Mouse (Mus musculus): ENCODE results near the gene Zdhhc6. TPM values are rescaled to one million over a fixed set of nuclear protein-coding genes. Genes with fewer than 3 reads are reported as not detected.

Gene Zdhhc6
- polyA plus RNA-seq (2016; fragmentation: Nextera tagmentation; extraction: Ambion mirVana): 88.4 and 90.1 TPM in 2 replicates

DNA sequence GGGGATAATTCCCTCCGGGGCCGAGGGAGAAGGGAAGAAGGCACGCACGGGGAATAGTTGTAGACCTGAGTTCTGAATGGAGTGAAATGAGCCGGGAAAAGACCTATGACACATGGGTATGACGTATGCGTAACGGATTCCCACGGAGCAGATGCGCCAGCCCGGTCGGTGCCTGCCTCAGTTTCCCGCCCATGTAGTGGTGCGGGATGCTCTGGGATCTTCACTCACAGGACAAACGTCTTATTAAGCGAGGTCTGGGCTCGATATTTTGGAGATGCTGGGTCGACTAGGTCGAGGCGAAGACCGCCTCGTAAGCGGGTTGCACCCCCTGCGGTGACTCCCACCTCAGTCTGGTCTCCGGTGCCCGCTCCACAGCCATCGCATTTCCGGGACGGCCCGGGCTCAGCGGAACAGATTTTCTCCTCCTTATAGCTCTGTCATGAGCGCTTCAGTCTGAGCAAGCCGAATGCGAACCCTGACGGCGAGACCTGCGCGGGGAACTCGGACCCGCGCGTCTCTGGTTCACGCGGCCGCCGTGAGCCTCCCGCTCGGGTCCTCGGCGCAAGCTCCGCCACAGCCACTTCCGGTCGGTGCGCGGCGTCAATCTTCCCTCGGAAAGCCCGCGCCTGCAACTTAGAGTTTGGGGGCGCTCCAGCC is at the start of gene Zdhhc6:
TSS of gene Zdhhc6 (minus strand) at position 581 of the 657 bp plus-strand sequence.
- no peaks in the 10 kb centered on the region for H3K9me3 ChIP-seq (replicated peaks)
- peak within 1 kb of the TSS; percentile 83 for H3K9ac ChIP-seq
- H3K27me3 ChIP-seq: no peaks in the 10 kb centered on the region
- H3K36me3 ChIP-seq: peaks cover 14% of the 10 kb centered on the region
- ATAC-seq (ENCODE audit: low FRiP score): peak; percentile 85
- H3K4me2 ChIP-seq (replicated peaks): peak within 1 kb of the TSS; percentile 97
- H3K4me3 ChIP-seq: peak within 1 kb of the TSS; percentile 84
- H3K27ac ChIP-seq: peak within 1 kb of the TSS; percentile 80
- H3K4me1 ChIP-seq: peaks cover 26% of the 10 kb centered on the region
- under 1% methylated on average over 58 of the region's 60 CpGs for WGBS

GRCm38 (mm10) chr19:55362606-55363005 is 46.8 kb upstream of the Zdhhc6 start:
- Histone ChIP-seq H3K9me3 (replicated peaks) (no peaks in the 10 kb centered on the region), H3K27me3 (no peaks in the 10 kb centered on the region), H3K36me3 (no peaks in the 10 kb centered on the region), H3K4me1 (no peaks in the 10 kb centered on the region), H3K9ac (no peak overlapping the region), H3K27ac (no peak overlapping the region), H3K4me3 (no peak overlapping the region), H3K4me2 (replicated peaks) (no peak overlapping the region)
- WGBS: 95% methylated on average over 9 of the region's 9 CpGs
- no peak for ATAC-seq (ENCODE audit: low FRiP score)

DNA sequence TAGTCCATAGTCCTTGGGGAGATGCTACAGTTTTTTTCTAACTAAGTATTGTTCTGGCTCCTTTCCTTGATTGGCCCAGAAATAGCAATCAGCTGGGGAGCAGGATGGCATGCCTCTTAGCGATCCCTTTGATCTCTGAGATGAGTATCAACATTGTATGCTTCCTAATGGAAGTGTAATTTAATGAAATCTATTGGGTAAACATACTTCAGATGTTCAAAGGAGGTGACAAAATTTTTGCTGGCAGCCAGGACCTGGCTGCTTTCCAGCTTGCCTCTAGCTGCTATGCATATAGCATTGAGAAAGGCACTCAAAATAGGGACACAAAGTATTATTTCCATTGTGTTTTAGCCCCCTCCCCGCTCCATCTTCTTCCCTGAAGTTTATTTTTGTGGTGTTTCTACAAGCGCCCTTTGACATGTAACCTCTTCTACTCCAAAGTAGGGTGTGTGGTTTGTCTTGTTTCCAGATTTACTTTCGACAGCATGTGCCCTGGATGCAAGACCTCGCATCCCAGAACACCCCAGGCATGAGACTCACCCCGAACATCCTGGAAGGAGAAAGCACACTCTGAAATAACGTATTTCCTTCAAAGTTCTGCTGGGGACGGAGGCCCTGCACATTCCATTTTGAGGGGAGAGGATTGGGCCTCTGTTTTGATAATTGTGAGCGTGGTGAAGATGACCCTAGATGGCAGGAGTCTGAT is 35.0 kb upstream of the Zdhhc6 start:
- H3K4me3 ChIP-seq: no peak overlapping the region
- no peaks in the 10 kb centered on the region for H3K4me1 ChIP-seq
- no peak for ATAC-seq (ENCODE audit: low FRiP score)
- H3K9ac ChIP-seq: no peak overlapping the region
- no peak overlapping the region for H3K4me2 ChIP-seq (replicated peaks)
- no peaks in the 10 kb centered on the region for H3K9me3 ChIP-seq (replicated peaks)
- 76% methylated on average over 9 of the region's 9 CpGs for WGBS
- no peaks in the 10 kb centered on the region for H3K36me3 ChIP-seq
- H3K27ac ChIP-seq: no peak overlapping the region
- H3K27me3 ChIP-seq: no peaks in the 10 kb centered on the region

- Histone ChIP-seq H3K27me3 (no peaks in the 10 kb centered on the region), H3K36me3 (no peaks in the 10 kb centered on the region), H3K4me3 (no peak overlapping the region), H3K4me2 (replicated peaks) (no peak overlapping the region), H3K9ac (no peak overlapping the region), H3K4me1 (no peaks in the 10 kb centered on the region), H3K27ac (no peak overlapping the region), H3K9me3 (replicated peaks) (no peaks in the 10 kb centered on the region)
- WGBS: 88% methylated on average over 3 of the region's 3 CpGs
- ATAC-seq (ENCODE audit: low FRiP score): no peak
Observed at GRCm38 (mm10) chr19:55348187-55348586, 32.4 kb upstream of the Zdhhc6 start.

GRCm38 (mm10) chr19:55343274-55343673 is 27.4 kb upstream of the Zdhhc6 start:
- WGBS: 90% methylated on average over 9 of the region's 9 CpGs
- Histone ChIP-seq H3K4me1 (0 out of 2 replicates have a peak, but pooled peaks cover 2% of the 10 kb centered on the region), H3K9ac (no peak overlapping the region), H3K27ac (no peak overlapping the region), H3K4me3 (no peak overlapping the region), H3K4me2 (replicated peaks) (no peak overlapping the region), H3K27me3 (no peaks in the 10 kb centered on the region), H3K9me3 (replicated peaks) (no peaks in the 10 kb centered on the region), H3K36me3 (no peaks in the 10 kb centered on the region)
- no peak for ATAC-seq (ENCODE audit: low FRiP score)

DNA sequence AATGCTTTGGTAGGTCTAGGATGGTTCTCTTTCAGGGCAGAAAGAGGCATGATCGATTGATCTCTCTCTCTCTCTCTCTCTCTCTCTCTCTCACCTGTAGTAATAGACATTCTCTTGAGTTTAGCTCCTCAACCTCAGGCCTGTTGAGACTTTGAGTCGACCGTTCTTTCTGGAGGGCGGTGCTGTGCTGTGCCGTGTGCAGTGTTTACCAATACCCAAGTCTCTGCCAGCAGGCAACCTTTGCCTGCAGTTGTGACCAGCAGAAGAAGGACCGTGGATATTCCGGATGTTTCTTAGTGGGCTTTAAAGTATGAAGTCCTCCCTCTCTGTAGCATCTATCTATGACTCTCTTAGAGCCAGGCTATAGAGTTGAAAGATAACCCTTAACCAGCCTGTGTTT is 26.6 kb upstream of the Zdhhc6 start:
- no peak overlapping the region for H3K4me3 ChIP-seq
- no peak overlapping the region for H3K4me2 ChIP-seq (replicated peaks)
- no peaks in the 10 kb centered on the region for H3K36me3 ChIP-seq
- no peak for ATAC-seq (ENCODE audit: low FRiP score)
- no peak overlapping the region for H3K27ac ChIP-seq
- H3K27me3 ChIP-seq: no peaks in the 10 kb centered on the region
- H3K9me3 ChIP-seq (replicated peaks): no peaks in the 10 kb centered on the region
- 0 out of 2 replicates have a peak, but pooled peaks cover 2% of the 10 kb centered on the region for H3K4me1 ChIP-seq
- WGBS: 91% methylated on average over 7 of the region's 7 CpGs
- no peak overlapping the region for H3K9ac ChIP-seq

DNA sequence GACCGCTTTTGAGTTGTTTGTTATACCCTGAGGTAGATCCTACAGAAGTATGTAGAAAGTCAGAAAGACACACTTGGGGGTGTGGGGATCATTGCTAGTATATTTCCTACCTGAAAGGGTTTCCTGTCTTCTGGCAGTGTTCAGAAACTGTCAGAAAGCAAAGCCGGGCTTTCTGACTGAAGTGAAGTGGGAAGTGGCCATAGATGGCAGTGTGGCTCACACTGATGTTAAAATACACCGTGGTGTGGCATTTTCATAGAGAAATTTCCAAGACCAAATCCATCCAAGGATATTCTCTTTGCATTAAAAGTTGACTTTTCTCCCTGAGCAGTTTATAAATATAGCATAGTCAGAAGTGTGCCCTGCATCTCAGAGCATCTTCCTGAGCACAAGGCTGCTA is 25.5 kb upstream of the Zdhhc6 start:
- WGBS: 78% methylated on average over 3 of the region's 3 CpGs
- Histone ChIP-seq H3K4me1 (0 out of 2 replicates have a peak, but pooled peaks cover 2% of the 10 kb centered on the region), H3K4me2 (replicated peaks) (no peak overlapping the region), H3K4me3 (no peak overlapping the region), H3K27me3 (no peaks in the 10 kb centered on the region), H3K27ac (no peak overlapping the region), H3K9me3 (replicated peaks) (no peaks in the 10 kb centered on the region), H3K36me3 (no peaks in the 10 kb centered on the region), H3K9ac (no peak overlapping the region)
- ATAC-seq (ENCODE audit: low FRiP score): no peak

DNA sequence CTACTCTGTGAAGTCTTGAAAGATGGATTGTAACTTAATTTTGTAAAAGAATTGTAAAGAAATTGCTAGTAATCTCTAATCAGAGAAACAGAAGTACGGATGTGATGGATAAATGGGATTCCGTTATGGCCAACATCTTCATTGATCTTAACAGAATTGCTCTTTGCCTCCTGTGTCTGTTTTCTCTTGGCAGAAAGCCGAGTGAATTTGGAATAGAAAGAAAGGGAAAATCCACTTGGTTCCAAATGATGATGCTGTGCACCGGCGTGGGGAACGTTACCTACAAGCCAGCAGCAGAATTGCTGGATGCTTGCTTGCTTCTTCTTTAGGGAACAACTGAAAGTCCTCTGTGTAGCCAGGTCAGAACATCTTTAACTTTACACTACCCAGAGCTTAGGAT is 24.7 kb upstream of the Zdhhc6 start:
- no peak overlapping the region for H3K9ac ChIP-seq
- H3K27me3 ChIP-seq: no peaks in the 10 kb centered on the region
- H3K4me2 ChIP-seq (replicated peaks): no peak overlapping the region
- H3K4me3 ChIP-seq: no peak overlapping the region
- no peaks in the 10 kb centered on the region for H3K9me3 ChIP-seq (replicated peaks)
- 0 out of 2 replicates have a peak, but pooled peaks cover 2% of the 10 kb centered on the region for H3K4me1 ChIP-seq
- H3K36me3 ChIP-seq: no peaks in the 10 kb centered on the region
- H3K27ac ChIP-seq: no peak overlapping the region
- no peak for ATAC-seq (ENCODE audit: low FRiP score)
- WGBS: 87% methylated on average over 6 of the region's 6 CpGs

DNA sequence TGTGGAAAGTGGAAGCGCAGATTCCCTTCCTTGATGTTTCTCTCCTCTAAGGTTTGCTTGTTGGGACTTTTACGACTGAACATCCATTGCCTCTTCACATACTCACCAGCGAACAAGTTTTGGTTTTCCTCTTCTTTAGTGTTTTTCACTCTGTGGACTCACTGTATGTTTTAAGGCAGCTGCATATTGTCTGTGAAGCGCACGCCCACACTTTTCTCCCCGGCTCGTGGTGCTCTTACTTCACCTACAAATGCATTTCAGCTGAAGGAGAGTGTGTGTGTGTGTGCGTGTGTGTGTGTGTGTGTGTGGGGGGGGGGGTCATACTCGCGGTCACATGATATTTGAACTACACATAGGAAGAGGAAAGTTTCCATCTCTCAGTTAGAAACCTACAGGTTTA is 21.8 kb upstream of the Zdhhc6 start:
- H3K4me1 ChIP-seq: 0 out of 2 replicates have a peak, but pooled peaks cover 2% of the 10 kb centered on the region
- no peaks in the 10 kb centered on the region for H3K36me3 ChIP-seq
- ATAC-seq (ENCODE audit: low FRiP score): no peak
- H3K4me3 ChIP-seq: no peak overlapping the region
- H3K27me3 ChIP-seq: no peaks in the 10 kb centered on the region
- no peak overlapping the region for H3K9ac ChIP-seq
- H3K4me2 ChIP-seq (replicated peaks): no peak overlapping the region
- no peak overlapping the region for H3K27ac ChIP-seq
- H3K9me3 ChIP-seq (replicated peaks): no peaks in the 10 kb centered on the region
- WGBS: 97% methylated on average over 10 of the region's 10 CpGs

DNA sequence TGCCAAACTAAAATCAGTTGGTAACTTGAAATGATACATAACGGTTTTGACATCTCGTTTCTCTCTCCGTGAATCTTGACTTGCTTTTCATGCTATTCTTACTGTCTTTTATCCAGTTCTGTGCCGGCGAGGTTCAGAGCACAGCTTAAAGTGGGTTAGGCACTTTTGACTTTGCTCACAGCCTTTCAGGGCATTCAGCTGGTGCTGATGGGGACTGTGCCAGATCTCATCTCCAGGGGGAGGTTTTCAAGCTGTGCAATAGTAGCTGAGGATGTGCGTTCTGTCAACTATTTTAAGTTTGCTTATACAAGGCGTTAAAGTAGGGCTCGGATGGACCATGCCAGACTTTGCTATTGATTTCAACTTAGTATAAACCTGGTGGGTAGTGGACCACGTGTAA is 21.2 kb upstream of the Zdhhc6 start:
- H3K9me3 ChIP-seq (replicated peaks): no peaks in the 10 kb centered on the region
- no peak overlapping the region for H3K27ac ChIP-seq
- no peak overlapping the region for H3K9ac ChIP-seq
- no peaks in the 10 kb centered on the region for H3K27me3 ChIP-seq
- H3K4me1 ChIP-seq: 0 out of 2 replicates have a peak, but pooled peaks cover 2% of the 10 kb centered on the region
- 83% methylated on average over 9 of the region's 9 CpGs for WGBS
- no peak overlapping the region for H3K4me3 ChIP-seq
- no peaks in the 10 kb centered on the region for H3K36me3 ChIP-seq
- no peak for ATAC-seq (ENCODE audit: low FRiP score)
- H3K4me2 ChIP-seq (replicated peaks): no peak overlapping the region

DNA sequence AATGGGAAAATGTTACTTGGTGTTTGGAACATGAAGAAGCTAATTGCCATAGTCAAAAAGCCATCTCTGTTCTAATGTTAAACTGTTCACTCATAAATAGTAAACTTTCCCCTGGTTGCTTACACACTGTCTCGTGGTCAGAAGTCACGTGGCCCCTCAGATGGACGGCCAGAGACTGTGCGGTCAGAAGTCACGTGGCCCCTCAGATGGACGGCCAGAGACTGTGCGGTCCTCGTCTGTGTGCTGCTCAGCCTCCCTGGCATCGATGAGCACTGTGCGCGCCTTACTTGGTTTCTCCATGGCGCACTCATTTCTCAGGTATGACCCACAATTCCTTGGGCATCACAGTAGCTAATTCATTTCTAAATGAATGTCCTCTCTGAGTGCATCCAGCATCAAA is 20.6 kb upstream of the Zdhhc6 start:
- Histone ChIP-seq H3K4me2 (replicated peaks) (no peak overlapping the region), H3K27me3 (no peaks in the 10 kb centered on the region), H3K4me3 (no peak overlapping the region), H3K27ac (no peak overlapping the region), H3K9me3 (replicated peaks) (no peaks in the 10 kb centered on the region), H3K36me3 (0 out of 2 replicates have a peak, but pooled peaks cover 4% of the 10 kb centered on the region), H3K9ac (no peak overlapping the region), H3K4me1 (no peaks in the 10 kb centered on the region)
- WGBS: 87% methylated on average over 12 of the region's 12 CpGs
- ATAC-seq (ENCODE audit: low FRiP score): no peak

GRCm38 (mm10) chr19:55335881-55336280 is 20.0 kb upstream of the Zdhhc6 start:
- Histone ChIP-seq H3K9ac (no peak overlapping the region), H3K4me1 (no peaks in the 10 kb centered on the region), H3K27me3 (no peaks in the 10 kb centered on the region), H3K9me3 (replicated peaks) (no peaks in the 10 kb centered on the region), H3K4me3 (no peak overlapping the region), H3K27ac (no peak overlapping the region), H3K36me3 (0 out of 2 replicates have a peak, but pooled peaks cover 4% of the 10 kb centered on the region), H3K4me2 (replicated peaks) (no peak overlapping the region)
- ATAC-seq (ENCODE audit: low FRiP score): no peak
- WGBS: 97% methylated on average over 1 of the region's 1 CpGs
